Comparison of ENCODE assay signal across 10 mouse cellular contexts in genomic region chr7:16956410-16957265, GRCm38 (mm10). TPM values are rescaled to one million over a fixed set of nuclear protein-coding genes. Genes with fewer than 3 reads are reported as not detected.
DNase-seq lines count a peak whose midpoint lies in the region.
"Had no signal": no experiment of that assay in that cellular context is flagged by ENCODE, and none has a peak within 500 bp of the region (broad histone marks: within the 10 kb centered on the region; RNA-seq: fewer than 3 reads in every experiment).

No protein-coding gene starts in this region.

- H3K36me3 ChIP-seq in hindbrain, embryonic 10.5 days, result no peaks in the 10 kb centered on the region; the same call in 1 of the 2 replicates
- H3K36me3 ChIP-seq: embryonic facial prominence, embryonic 15.5 days had no signal

- no peak overlapping the region for H3K4me3 ChIP-seq in hindbrain, embryonic 10.5 days
- H3K4me3 ChIP-seq: embryonic facial prominence, embryonic 15.5 days had no signal

- intact Hi-C loops in left cerebral cortex, postnatal 36 days (cut with DNase I), result no loop called here

- DNase-seq in right cerebral cortex, adult 18-20 months, result peak; percentile 78
- DNase-seq in right cerebral cortex, postnatal 14 days, result no peak
- DNase-seq in hindbrain, embryonic 10.5 days (ENCODE audit: low spot score), result no peak
- peak; percentile 56 to 68 for DNase-seq in left cerebral cortex, postnatal 36 days (ENCODE audit: low spot score in 2 of 2)
- DNase-seq in telencephalon, adult 2 months (ENCODE audit: low read depth, low spot score), result peak; percentile 93
- DNase-seq in heart, adult 8-10 months (ENCODE audit: low spot score), result no peak
- no peak for DNase-seq in kidney, postnatal 4 days

- H3K4me1 ChIP-seq in hindbrain, embryonic 10.5 days (replicated peaks), result peaks cover 32% of the 10 kb centered on the region

- H3K27me3 ChIP-seq in hindbrain, embryonic 10.5 days (ENCODE audit: insufficient read depth, poor library complexity, severe bottlenecking), result peaks cover 18% of the 10 kb centered on the region; the same call in 1 of the 2 replicates
- H3K27me3 ChIP-seq: embryonic facial prominence, embryonic 15.5 days had no signal

- peak overlapping the region; percentile 17; the same call in 1 of the 2 replicates for H3K27ac ChIP-seq in hindbrain, embryonic 10.5 days
- H3K27ac ChIP-seq: embryonic facial prominence, embryonic 15.5 days; kidney, postnatal 0 days had no signal

- peaks cover 5% of the 10 kb centered on the region; the same call in 1 of the 2 replicates for H3K9me3 ChIP-seq in hindbrain, embryonic 10.5 days
- H3K9me3 ChIP-seq: embryonic facial prominence, embryonic 15.5 days had no signal

- 62% methylated on average over 15 of the region's 15 CpGs for WGBS in hindbrain, embryonic 10.5 days

RNA-seq across cellular contexts. Expression of gene Pnmal1, which starts 2.8 kb away (rescaled TPM):
- polyA plus RNA-seq in hindbrain, embryonic 10.5 days (2016; fragmentation: Nextera tagmentation; extraction: Ambion mirVana), result 5.8 and 12.7 TPM in 2 replicates
- total RNA-seq in left cerebral cortex, postnatal 36 days (2021), result 100 to 1,000 TPM; 109 to 111 TPM
- not detected for total RNA-seq in heart, adult 8-10 months (2022)

RNA-seq across cellular contexts. Expression of gene Pnmal2, which starts 12.2 kb away (rescaled TPM):
- 4.0 and 12.2 TPM in 2 replicates for polyA plus RNA-seq in hindbrain, embryonic 10.5 days (2016; fragmentation: Nextera tagmentation; extraction: Ambion mirVana)
- total RNA-seq in left cerebral cortex, postnatal 36 days (2021), result 100 to 1,000 TPM; 249 to 288 TPM
- total RNA-seq in heart, adult 8-10 months (2022), result 1 to 10 TPM; 3.5 to 4.9 (median 4.3) TPM
- total RNA-seq: MEL had no signal

RNA-seq across cellular contexts. Expression of gene Gm42372, which starts 26.2 kb away (rescaled TPM):
- polyA plus RNA-seq in hindbrain, embryonic 10.5 days (2016; fragmentation: Nextera tagmentation; extraction: Ambion mirVana), result 0.91 and 0.93 TPM in 2 replicates
- total RNA-seq in left cerebral cortex, postnatal 36 days (2021), result 10 to 100 TPM; 59.7 to 61.7 TPM
- total RNA-seq in heart, adult 8-10 months (2022), result not detected
- total RNA-seq: MEL had no signal

RNA-seq across cellular contexts. Expression of gene Calm3, which starts 32.7 kb away (rescaled TPM):
- polyA plus RNA-seq in hindbrain, embryonic 10.5 days (2016; fragmentation: Nextera tagmentation; extraction: Ambion mirVana), result 170 and 245 TPM in 2 replicates
- 1,000 to 10,000 TPM; 1,705 to 2,029 TPM for total RNA-seq in left cerebral cortex, postnatal 36 days (2021)
- total RNA-seq in heart, adult 8-10 months (2022), result 100 to 1,000 TPM; 153 to 208 (median 191) TPM

RNA-seq across cellular contexts. Expression of gene Ccdc8, which starts 35.9 kb away (rescaled TPM):
- 7.3 and 13.5 TPM in 2 replicates for polyA plus RNA-seq in hindbrain, embryonic 10.5 days (2016; fragmentation: Nextera tagmentation; extraction: Ambion mirVana)
- 1 to 10 TPM; 2.1 to 2.3 TPM for total RNA-seq in left cerebral cortex, postnatal 36 days (2021)
- 1 to 10 TPM; 3.2 to 5.1 (median 4.5) TPM for total RNA-seq in heart, adult 8-10 months (2022)
- total RNA-seq: MEL had no signal

Comparison
In these comparisons a context has a peak if more than half of its experiments do, and no peak if none do; other contexts are left out.
1. DNase-seq: peak in right cerebral cortex, adult 18-20 months (single experiment), left cerebral cortex, postnatal 36 days (2 of 2) and telencephalon, adult 2 months (single experiment); none in right cerebral cortex, postnatal 14 days (single experiment), hindbrain, embryonic 10.5 days (single experiment), heart, adult 8-10 months (single experiment) and kidney, postnatal 4 days (0 of 2).
2. RNA of gene Pnmal1, which starts 2.8 kb away (total RNA-seq): 109 to 111 TPM in left cerebral cortex, postnatal 36 days; not detected in heart, adult 8-10 months; every median in the first group is over 100 times any median in the second.
3. RNA of gene Pnmal2, which starts 12.2 kb away (total RNA-seq): 249 to 288 TPM in left cerebral cortex, postnatal 36 days; 3.5 to 4.9 TPM in heart, adult 8-10 months; every median in the first group is over 10 times any median in the second.
4. RNA of gene Gm42372, which starts 26.2 kb away (total RNA-seq): 59.7 to 61.7 TPM in left cerebral cortex, postnatal 36 days; not detected in heart, adult 8-10 months; every median in the first group is over 10 times any median in the second.